Mouse (Mus musculus) testis, postnatal 14 days (tissue): Measurements from ENCODE around the gene Zfp213.

Experiments
- DNase-seq: peaks from one replicate; pipeline ENCODE4 v3.0.0; 2021; ENCODE audit warnings: low spot score

Zfp213 gene

DNA sequence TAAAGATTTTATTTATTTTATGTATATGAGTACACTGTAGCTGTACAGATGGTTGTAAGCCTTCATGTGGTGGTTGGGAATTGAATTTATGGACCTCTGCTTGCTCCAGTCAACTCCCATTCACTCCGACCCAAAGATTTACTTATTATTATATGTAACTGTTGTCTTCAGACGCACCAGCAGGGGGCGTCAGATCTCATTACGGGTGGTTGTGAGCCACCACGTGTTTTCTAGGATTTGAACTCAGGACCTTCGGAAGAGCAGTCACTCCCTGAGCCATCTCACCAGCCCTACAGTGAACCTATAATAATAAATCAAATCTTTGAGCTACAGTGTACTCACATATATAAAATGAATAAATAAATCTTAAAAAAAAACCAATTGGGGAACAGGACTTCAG is 8.0 kb upstream of the Zfp213 start:
- DNase-seq, result no peak

DNA sequence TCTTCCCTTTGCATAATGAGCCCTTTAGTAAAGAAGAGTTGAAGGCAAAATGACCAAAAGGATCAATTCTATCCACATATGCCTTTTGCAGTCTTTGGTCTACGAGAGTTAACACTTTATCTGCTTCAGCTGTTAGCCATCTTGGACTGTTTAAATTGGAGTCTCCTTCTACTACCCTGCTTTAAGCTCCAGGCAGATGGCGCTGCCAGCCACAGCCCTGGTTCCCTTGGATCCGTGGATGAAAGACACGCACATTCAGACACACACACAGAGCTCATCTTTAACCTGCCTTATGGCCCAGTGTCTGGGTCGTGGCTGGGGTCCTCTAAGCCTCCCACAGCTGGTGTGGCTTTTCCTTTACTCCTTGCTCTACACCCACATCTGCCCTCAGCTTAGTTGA is 7.0 kb upstream of the Zfp213 start:
- no peak for DNase-seq

DNA sequence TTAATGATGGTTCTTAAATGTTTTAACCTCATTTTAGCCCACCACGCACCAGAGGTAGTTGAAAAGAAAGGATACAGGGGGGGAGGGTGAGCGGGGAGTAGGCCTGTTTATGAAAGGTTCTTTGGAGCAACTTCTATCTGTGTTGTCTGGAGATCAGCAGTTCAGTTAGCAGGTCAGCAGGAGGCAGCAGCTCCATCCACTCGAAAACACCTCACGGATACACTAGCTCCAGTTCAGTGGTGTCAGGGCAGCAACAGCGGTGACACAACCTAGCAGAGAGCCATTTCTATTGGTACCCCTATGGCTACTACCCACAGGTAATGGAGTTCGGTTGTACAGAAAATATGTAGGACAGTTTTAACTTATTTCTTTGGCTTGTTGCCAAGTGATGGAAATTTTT is 6.0 kb upstream of the Zfp213 start:
- DNase-seq, result no peak

DNA sequence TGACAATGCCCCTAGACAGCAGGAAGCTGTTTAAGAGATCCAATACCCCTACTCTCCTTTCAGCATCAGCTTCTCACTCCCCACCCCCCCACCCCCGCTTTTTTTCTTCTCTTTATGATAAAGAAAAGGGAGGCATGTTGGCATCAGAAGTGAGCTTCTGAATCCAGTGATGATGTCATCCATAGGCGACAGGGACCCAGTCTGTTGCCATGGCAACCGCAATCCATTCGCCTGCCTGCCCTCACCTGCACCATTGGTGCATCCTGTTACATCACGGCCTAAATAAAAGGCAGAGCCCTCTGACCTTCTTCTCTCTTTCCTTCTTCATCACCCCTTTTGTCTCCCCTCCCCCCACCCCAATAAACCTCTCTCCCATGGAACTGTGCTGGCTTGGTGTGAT is 4.3 kb upstream of the Zfp213 start:
- no peak for DNase-seq

DNA sequence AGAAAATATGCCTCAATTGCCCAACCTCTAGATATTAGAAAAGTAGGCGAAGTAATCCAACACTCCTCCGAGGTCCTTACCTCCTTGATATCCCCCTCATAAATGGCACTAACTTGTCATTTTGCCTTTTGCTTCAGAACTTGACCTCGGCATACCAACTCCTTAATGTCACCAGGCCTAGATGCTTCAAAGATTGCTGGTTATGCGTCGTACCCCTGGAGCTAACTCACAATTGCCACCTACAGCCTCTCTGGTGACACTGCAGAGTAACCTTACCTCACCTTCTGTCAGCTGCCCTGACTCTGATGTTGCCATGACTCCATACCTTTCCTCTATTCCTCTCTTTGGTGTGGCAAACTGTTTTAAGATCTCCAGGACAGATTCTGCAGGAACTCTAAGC is 2.7 kb upstream of the Zfp213 start:
- no peak for DNase-seq

DNA sequence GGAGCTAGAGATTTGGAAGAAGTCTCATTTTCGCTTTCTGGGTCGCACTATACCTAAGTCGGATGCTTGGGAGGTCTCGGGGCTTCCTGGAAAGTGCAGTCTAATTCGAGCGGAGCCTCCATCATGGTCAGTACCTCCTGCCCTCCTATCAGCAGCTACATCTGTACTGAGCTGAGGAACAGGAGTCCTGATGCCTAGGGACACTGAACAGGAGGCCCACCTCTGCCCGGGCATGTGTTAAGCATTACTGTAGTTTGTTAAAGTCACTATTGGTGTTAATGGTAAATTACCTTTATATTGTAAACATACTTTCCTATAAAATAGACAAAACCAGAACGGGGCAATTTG is 304 bp upstream of the Zfp213 start:
- DNase-seq, result no peak

DNA sequence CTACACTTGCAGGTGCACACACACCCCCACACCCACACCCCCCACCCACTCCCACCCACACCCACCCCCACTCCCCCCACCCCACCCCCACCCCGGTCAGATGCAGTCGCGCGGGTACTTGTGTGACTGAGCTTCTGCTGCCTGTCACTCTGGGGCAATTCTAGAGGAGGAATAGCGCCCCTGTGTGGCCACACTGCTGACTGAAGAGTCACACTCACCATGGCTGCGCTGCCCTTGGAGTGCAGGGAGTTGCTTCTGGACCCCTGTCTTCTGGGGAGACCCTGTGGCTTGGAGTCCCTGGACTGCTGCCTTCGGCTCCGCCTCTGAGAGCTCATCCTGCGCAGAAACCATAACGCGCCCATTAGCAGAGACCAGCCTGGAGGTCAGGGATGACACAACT is 4.3 kb downstream of the Zfp213 start:
- DNase-seq, result no peak

DNA sequence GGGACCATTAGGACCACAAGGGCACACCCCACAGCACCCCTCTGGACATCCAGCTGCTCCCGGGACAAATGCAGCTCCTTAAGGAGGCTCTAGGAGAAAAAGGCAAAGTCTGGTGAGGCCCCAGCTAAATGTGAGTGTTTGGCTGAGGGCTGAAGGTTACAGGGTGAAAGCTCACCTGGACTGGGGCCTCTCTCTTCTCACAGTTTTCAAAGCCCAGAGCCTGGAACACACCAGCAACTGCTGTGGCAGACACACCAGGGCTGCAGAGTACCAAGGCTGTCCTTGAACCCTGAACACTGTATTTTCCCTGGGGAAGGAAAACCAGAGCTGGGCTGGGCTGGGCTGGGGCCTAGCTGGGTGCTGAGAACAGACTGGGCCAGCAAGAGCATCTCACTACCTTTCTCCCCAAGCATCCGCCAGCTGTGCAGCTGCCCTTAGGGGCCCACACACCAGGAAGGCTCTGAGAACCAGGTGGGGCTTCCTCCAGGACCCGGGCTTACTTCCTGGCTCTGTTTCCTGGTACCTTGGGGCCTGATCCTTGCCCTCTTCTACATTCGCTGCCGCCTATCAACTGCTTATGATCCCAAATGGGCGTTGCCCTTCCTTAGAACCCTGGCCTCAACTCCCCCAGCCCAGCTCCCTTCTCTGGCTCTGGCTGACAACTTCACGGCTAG is 8.7 kb downstream of the Zfp213 start:
- no peak for DNase-seq

DNA sequence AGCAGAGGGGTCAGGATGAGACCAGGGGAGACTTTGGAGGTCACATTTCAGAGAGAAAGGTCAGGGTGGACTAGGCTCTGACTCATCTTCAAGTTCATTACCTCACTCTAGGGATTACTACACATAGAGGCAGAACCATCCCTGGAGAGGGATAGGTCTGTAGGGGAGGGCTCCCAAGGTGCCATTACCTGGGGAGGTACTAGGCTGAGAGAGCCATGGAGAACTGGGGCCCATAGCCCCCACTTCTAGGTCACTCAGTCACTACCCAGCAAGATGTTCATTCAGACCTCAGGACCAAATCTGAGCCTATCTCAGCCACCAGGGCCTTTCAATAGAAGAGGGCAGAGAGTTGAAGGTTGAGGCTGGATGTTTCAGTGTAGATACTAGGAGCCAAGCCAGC is 9.7 kb downstream of the Zfp213 start:
- no peak for DNase-seq

DNA sequence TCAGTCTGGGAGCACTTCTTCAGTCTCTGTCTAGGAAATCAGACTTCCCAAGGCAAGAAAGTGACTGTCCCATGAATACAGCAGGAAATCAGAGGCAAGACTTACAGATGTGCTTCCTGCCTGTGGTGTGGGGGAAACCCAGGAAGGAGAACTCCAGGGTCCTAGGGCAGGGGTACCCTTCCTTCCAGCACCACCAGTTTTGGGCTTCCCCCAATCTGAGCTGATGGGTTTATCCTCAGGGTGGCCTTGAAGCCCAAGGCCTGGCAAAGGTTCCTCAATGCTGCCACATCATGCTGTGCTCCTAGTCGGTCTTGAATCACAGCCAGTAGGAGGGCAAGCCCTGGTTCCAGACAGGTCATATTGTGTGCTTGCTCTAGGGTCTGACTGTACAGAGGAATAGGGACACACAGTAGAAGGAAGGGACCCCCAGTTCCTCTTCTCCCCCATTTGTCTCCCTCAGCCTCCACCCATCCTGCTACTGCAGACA is 10.4 kb downstream of the Zfp213 start:
- DNase-seq, result no peak

DNA sequence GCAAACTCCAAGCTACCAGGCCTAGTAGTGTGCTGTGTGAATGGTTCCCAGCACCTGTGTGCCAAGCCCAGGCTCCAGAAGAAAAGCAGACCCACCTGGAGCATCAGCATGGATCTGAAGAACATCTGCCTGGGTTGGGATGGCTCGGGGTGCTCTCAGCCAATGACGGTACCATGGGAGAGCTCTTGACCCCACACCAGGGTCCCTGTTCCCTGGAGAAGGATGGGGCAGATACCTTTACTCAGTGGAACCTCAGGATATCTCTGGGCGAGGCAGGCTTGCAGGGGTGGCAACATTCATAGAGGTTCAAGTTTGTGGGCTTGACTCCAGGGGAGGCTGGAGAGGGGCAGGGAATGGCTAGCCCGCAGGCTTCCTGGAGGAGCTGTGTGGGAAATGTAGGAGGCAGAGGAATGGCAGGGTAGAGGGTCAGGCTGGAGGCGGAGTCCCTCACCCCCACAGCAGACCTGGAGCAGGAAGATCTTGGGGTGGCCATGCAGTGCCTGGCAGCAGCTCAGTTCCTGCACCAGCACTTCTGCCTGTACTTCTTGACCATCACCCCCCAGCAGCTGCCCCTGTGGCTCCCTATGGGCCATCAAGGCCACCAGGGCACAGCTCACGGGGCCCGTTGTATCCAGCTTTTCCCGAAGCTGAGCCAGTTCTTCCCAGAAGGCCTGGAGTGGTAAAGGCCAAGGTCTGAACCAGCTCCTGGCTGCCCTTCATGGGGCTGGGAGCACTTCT is 11.0 kb downstream of the Zfp213 start:
- no peak for DNase-seq

DNA sequence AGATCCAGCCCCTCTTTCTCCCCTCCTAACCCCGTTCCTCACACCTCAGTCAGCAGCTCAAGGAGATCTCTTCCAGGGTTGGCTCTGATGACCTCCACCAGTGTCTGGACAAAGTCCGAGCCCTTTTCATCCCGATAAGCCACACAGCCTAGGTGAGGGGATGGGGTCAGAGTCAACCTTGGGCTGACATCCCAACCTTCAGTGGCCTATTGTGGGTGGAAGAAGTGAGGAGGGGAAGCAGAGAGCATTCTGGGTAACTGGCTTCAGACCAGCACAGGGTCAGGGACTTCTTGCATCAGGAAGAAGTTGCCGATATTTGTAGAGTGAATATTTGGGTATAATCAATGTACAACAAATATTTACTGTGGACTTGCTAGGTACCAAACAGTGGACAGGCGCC is 12.1 kb downstream of the Zfp213 start:
- DNase-seq, result no peak

DNA sequence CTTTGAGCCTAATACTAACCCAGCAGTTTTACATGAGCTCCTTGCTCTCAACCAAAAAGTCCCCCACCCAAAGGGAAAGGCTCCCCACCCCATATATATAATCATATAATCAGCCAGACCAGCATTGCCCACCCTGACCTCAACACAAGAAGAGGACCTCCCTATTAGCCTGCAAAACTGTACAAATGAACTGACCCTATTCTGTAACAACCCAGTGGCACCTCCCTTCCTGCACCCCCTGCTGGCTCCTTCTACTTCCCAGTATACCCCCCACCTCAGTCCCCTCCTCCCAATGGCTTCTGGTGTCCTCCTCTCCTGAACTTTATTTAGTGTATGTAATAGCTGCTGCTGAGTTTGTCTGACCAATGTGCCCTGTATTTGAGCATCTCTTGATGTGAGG is 12.6 kb downstream of the Zfp213 start:
- DNase-seq, result no peak

DNA sequence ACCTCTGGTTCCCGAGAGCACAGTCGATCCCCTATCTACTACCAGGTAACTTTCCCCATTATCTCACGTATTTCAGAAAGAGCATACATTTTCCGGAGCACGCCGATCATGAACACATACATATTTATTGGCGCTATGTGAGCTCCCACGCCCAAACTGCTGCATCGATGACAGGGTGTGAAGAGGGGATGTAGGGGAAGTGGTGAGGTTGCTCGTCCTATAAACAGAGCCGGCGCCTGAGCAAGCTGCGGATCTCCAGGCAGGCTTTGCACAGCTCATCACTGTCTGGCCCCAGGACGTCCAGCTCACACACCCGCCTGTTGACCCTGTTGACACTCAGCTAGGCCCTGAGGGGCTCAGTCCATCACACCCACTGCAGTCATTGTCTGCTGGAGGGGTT is 13.2 kb downstream of the Zfp213 start:
- DNase-seq, result no peak

DNA sequence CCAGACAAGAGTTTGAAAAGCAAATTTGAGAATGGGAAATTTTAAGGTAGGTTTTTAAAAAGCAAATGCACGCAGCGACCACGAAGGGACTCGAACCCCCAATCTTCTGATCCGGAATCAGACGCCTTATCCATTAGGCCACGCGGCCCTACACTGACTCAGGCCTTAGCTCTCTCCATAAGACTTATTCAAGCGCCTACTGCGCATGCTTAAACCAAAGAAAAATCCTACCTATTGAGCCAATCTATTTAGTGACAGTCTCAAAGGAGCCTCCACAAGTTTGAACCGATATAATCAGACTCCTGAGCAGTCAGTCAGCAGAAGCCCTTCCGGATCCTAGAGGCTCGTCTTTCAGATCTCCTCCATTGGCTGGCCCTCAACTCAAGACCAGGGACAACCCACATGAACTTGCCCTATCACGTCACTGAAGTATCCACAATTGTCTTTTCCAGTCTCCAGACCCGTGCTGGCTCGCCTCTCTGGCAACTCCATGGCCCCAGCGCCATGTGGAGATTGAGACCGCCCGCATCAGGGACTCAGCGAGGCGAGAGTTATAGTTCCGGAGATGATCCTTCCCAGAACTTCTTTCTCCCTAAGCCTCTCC is 13.7 kb downstream of the Zfp213 start:
- peak; percentile 71 for DNase-seq

DNA sequence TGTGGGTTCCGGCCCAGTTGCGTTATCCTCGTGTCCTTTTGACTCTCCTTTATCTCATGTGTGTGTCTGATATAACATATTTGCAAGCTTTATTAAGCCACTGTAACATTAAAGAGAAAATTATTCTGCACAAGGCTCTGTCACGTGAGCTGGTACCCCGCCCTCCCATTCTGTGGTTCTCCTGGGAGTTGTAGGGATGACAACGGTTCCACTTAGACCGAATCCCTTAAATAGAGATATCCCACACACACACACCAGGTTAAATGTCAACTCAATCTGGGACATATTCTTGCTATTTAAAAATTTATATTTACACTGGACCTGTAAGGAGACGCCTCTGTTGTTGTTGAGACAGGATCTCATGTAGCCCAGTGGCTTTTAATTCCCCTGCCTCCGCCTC is 14.6 kb downstream of the Zfp213 start:
- no peak for DNase-seq

DNA sequence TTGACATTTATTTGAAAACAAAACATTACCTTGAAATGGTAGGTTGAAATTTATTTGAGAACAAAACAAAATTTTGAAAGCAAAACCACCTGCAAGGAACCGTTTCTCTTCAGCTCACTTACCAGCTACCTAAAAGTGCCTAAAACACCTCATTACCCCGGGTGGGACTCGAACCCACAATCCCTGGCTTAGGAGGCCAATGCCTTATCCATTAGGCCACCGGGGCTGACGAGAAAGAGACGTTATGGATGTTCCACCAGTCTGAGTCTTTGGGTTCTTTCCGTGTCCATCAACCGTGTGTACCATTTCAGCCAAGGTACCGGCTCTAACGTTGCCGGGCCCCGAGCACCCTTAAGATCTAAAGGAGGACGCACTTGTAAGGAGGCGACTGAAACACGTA is 15.4 kb downstream of the Zfp213 start:
- DNase-seq, result peak; percentile 72

DNA sequence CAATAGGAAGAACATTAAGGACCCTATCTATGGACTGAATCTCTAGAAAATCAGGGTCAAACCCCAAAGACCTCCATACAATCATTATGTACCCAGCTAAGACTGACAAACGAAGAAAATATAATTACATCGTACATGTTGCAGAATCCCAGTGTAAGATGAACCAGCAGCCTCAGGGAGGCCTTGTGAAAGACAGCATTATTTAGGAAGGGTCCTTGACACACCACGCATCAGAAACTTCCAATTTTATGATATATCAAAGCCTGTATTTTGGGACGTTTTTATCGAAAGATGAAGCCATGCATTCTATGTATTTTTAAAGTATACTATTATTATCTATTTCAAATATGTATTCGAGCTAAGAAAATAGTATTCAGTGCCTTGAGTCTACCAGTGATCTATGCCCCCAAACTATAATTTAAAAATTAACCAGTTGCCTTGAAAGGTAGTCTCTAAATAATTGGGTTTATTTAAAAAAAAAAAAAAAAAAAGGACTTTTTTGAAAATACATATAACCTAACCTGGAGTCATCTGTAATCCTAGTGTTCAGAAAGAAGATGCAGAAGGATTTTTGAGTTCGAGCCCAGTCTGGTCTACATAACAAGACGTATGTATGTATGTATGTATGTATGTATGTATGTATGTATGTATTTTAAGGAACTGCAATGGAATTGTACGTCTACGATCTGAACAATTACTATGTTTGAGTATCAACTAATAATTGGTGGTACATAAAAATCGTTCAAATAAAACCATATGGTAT is 16.2 kb downstream of the Zfp213 start:
- no peak for DNase-seq

DNA sequence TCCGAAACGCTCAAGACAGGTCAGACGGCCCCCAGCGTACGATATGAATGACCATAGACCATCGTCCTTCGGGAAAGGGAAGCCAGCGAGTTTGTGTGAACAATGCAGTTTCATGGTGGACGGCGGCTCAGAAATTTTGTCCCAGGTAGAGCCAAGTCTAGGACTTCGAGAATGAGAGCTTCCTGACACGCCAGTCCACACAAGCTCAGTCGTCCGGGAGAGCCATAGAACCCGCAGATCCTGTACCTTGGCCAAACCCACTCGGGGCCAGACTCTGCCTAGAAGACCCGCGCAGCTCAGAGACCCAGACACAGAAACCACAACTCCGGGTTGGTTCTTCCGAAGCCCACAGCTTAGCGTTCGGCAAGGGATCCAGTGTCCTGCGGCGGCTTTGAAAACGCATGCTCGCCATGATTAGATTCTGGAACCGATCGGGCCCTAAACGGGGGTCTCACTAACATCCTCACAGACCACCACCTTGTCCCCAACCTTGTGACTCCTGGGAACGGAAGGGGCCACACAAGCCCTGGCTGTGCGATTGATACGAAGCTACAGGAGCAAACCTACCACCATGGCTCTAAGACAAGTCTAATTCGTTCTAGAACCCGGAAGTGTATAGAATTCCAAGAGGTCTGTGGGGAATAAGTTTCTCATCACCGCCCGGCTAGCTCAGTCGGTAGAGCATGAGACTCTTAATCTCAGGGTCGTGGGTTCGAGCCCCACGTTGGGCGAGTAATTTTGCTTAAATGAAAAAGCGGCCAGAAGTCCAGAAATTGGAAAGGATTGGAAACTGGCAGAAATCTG is 17.1 kb downstream of the Zfp213 start:
- peak; percentile 65 for DNase-seq

DNA sequence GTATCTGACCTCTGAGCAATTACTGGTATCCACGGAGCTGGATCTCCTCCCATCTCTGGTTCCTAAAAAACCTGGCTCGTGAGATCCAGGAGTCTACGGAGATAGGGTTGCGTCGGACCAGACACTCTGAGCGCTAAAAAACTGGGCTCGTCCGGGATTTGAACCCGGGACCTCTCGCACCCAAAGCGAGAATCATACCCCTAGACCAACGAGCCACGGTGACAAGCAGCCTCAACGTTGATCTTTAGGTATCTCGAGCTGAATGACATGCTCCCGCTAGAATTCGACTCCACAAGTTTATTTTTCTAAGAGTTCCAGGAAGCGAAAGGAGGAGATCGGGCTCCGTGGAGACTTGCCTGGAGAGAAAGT is 17.7 kb downstream of the Zfp213 start:
- DNase-seq, result no peak

DNA sequence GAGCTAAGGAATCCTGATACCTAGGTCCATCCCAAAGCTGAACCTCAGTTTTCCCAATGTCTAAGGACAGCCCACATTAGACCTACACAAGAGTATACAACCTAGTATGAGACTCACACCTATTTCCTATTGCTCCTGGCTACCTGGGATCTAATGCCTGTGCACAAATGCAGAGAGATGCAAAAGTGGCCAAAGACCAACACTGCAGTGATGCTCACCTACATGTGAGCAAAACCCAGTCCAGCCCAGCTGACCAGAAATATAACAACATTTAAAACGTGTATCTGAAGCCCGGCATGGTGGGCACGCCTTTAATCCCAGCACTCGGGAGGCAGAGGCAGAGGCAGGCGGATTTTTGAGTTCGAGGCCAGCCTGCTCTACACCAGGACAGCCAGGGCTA is 18.2 kb downstream of the Zfp213 start:
- DNase-seq, result no peak

DNA sequence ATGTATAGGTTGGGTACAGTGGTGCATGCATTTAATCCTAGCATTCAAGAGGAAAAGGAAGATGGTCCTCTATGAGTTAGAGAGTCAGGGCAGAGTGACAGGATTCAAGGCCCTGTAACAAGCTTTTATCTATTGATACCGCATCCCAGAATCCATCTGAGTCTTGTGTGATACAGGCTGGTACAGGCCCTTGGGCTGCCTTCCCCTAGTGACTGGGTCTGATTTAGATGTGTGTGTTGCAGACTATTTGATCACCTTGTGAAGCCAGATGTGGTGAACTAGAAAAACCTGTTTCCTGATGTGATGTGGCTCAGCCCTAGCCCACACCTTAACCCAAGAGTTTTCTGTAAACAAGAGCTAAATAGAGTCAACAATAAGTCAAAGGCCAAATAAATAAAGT is 19.3 kb downstream of the Zfp213 start:
- peak; percentile 3 for DNase-seq
